Mouse (Mus musculus): Measurements from ENCODE around the gene Sema4d.

The Sema4d gene

DNA sequence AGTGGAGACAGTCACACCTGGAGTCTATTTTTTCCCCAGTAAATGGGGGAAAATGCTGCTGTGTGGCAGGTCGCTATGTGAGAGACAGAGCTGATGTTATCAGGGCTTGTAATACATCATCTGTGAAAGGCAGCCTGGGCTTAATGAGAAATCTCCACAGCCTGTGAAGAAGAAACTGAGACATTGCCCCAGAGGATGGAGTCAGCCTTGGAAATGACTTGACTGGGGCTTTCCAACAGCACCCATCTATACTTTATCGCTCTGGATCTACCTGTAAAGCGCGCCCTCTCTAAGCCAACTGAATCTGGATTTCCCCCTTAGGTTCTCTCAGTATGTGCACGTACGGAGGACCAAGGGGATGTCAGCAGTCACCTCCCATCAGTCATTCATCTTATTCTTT lies 21.1 kb upstream of the Sema4d start:
- DNase-seq (ENCODE audit: low spot score), result no peak

DNA sequence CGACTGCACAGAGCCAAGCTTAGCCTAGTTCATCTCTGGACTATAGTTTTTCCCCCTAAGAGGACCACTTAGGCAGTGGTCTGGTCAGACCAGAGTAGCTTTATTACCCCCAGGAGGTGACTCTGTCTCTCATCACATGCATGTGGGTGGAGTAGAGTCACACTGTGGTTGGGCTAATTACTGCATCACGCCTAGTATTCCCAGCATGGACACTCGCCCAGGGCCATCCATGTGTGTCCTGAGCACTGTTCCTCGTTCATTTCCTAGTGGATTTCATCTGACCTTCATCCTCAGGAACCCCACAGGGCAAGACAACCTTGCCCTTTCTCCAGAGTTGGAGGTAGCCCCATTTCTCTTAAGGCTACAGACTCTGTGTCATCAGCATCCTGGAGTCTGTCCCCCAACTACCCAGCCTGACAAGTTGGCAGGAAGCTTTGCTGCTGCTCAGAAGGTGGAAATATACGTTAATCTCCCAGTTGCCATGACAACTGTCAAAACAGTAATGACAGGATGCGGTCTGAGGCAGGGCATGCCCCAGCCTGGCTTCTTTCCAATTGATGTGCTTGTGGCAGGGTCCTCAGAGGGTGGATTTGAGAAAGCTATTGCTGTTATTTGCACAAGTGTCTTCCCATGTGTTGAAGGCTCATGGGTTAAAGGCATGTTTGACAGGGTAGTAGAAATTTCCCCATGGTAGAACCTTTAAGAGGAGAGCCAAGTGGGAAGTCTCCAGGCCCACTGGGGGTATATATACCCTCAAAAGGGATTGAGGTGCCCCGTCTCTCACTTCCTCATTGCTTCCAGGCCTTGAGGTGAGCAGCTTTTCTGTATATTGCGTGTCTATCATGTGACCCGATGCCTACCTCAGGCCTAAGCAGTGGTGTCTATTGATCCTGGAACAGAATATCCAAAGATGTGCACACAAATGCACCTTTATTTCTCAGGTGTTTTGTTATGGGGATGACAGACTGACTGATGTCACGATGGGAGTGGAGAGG lies 20.4 kb upstream of the Sema4d start:
- no peak for DNase-seq (ENCODE audit: low spot score)

DNA sequence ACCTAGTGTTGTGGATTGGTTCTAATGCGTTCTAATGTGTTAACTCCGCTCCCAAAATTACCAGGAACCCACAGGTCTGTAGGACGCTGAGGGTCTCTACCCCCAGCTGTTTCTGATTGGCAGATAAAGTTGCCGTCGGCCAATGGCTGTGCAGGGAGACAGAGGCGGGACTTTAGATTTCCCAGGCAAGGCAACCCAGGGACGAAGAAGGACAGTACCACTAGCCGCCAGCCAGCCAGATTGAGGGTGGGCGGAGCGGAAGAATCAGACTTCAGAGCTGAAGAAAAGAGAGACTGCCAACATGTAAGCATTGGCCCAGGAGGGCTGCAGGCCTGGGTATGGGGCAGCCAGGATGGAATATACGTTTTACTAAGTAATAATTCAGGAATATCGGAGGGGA lies 14.6 kb upstream of the Sema4d start:
- no peak for DNase-seq (ENCODE audit: low spot score)

DNA sequence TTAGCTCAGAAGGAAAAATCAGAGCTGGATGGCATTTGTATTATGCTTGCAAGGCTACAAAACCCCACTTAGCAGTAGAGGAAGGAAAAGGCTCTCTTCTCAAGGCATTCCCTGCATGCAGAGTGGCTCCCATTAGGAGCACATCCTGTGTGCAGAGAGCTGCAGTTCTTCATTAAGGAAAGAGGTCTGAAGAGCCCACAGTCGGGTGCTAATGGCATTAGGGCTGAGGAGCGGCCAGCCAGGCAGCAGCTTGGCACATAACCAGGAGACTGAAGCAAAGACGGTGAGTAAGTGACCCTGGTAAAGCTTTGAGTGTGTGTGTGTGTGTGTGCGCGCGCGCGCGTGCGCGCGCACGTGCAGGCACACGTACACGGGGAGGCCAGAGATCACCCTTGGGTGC lies 12.7 kb upstream of the Sema4d start:
- no peak for DNase-seq (ENCODE audit: low spot score)

DNA sequence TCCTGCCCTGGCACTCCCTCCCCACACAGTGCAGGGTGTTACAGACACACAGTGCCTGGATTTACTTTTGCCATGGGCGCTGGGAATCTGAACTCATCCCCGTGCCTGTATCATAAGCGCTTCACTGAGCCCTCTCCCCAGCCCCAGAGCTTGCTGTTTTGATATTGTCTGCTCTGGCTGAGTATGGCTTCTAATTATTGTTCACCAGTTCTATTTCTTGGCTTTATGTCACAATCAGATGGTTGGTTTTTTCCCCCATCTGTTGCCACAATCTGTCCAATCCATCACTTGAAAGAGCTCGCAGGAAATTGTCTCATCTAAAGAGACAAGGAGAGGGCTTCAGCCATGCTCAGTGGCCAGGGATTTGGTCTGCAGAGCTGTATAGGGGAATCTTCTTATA lies 12.1 kb upstream of the Sema4d start:
- DNase-seq (ENCODE audit: low spot score), result no peak

DNA sequence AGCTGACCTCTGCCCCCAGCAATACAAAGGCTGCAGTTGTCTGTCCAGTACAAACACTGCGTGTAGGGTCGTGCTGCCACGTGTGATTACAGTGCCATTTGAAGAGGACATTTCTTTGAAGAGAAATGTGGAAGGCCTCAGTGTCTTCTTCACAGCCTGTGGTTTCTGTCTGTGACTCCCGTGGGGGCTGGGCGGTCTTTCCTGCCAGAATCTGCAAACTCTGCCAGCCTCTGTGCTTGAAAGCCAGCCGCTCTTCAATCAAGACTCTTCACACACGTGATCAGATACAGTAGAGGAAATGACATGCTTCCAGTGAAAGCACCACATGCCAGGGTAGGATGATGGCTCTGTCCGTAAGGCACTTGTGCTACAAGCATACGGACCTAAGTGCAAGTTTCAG lies 7.4 kb upstream of the Sema4d start:
- no peak for DNase-seq (ENCODE audit: low spot score)

DNA sequence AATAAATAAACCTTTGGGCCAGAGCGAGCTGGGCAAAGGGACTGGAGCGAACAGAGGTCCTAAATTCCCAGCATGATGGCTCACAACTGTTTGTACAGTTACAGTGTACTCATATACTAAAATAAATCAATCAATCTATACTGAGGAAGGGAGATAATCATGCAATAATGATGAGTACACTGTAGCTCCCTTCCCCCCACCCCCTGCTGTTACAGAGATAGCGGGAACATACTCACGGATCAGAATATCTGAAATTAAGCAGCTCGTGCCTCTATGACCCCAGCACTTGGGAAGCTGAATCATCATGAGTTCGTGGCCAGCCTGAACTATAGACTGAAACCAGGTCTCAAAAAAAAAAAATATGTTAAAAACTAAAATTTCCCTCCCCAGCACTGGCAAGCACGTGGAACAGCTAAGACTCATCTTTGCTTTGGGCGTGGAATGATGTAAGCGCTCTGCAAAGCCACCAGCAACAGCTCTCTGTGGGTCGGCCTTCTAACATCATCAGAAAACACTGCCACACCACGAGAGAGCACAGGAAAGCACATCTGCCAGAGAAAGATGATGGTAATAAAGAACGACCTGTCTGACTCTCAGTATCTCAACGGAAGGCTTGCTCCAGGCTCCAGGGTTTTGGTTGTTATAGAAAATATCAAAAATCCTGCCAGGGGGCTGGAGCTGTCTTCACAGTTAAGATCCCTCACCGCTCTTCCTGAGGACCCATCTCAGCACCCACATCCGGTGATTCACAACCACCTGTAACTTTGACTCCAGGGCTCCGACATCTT lies 6.4 kb upstream of the Sema4d start:
- DNase-seq (ENCODE audit: low spot score), result no peak

DNA sequence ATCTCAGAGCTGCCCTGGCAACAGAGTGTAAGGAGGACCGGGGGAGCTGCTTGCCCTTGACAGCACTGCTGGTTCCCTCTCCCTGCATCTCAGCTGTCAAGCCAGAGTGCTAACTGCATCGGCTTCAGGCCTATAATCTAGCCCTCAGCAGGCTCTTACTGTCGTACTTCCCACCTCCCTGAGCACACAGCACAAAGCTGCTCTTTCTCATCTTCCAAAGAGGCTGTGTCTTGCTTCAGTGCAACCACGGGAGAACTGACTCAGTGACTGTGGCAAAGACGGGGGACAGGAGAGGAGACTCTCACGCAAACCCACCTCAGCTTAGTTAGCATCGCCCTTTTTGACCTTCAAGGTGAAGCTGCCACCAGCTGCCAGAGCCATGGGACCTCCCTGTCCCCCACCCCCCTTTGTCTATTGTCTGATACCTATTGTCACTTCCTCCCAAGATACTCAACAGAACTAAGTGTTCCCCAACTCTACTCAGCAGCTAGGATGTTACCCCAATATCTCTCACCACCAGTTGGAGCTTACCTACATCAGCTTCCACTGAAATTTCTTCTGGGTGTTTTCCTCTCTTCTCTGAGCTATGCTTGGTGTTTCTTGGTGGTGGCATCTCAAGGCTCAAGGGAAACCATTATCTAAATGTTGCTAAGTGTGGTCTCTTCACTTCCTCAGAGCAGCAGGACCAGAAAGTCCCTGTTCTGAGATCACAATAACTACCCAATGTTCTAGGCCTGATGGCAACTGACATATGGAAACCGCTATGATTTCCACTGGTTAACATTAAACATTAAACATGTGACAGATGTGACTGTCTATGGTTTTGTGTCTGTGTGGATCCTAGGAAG lies 4.6 kb upstream of the Sema4d start:
- DNase-seq (ENCODE audit: low spot score), result no peak

DNA sequence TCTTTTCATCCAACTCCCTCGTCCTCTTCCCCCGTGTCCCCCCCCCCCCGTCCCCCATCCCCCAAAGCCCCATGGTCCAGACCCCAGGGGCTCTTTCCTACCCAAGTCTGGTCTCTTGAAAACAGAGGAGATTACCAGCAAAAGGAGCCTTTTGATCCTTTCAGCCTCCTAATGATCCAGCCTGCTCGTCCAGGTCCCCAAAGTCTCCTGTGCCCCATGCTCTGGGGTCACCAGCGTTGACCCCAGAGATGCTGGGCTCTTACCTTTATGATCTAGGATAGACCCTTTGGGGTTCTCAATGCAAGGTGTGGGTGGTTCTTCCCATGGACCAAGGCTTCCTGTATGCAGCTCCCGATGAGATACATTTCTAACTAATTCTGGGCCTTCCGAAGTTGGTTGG lies 401 bp upstream of the Sema4d start:
- no peak for DNase-seq (ENCODE audit: low spot score)

DNA sequence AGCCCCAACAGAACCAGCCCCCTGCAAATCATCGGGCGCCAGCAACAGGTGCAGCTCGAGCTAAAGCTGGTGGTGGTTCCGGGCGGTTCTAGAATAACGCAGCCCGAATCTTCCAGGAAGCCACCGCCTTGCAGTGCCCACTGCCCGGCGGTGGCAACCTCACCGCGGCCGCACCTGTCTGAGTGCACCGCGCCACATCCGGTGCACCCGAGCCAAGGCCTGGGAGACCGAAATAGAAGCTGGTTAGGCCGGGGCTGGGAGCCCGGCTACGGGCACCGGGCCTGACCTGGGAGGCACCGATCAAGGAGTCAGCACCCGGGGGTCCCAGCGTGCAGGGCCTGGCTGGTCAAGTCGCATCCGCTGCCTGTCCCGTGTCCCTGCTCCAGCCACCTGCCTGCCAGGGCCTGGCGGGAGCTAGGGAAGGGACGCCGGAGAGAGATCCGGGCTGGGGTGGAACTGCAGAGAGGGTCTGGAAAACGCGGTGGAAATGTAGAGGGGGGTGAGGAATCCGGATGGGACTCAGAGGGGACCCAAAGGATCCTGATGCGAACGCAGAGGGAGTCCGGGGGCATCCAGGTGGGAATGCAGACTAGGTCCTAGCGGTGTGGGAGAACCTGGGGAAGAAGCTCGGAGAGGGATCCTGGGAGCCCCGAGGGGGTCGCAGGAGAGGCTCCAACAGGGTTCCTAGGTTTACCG lies 670 bp downstream of the Sema4d start:
- DNase-seq (ENCODE audit: low spot score), result no peak

DNA sequence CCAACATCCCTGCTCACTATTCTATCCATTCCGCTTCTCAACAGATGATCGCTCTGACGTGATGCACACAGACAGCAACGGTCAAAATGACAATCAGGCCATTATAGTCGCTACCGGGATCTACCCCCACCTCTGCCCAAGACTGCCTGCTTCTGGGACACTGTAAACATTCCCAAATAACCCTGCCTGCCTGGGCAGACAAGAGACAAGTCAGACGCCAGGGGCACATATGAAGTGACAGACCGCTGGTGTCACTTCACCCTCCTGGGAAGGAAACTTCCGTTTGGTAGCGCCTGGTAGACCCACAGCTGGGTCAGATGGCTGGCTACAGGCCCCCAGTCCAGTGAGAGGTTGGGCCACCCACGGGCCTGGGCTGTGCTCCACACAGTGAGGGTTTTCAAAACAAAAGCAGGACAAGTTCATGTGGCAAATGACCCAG lies 1.4 kb downstream of the Sema4d start:
- DNase-seq (ENCODE audit: low spot score), result no peak

DNA sequence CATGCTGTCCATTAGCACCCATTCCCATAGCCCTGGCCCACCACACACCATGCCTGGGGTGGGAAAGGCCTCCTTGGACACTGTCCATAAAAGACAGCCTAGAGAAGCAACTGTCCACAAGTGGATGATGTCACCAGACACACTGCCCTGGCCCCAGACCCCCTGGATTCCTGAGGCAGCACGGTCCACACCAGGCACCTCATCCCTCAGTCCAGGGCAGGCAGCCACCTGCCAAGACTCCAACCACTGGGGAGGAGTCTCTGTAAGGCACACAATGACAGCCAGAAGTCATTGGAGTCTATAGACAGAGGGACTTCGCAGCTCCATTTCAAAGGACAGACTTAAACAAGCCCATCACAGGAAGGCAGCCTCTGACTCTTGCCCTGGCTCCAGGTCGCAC lies 1.9 kb downstream of the Sema4d start:
- DNase-seq (ENCODE audit: low spot score), result no peak

DNA sequence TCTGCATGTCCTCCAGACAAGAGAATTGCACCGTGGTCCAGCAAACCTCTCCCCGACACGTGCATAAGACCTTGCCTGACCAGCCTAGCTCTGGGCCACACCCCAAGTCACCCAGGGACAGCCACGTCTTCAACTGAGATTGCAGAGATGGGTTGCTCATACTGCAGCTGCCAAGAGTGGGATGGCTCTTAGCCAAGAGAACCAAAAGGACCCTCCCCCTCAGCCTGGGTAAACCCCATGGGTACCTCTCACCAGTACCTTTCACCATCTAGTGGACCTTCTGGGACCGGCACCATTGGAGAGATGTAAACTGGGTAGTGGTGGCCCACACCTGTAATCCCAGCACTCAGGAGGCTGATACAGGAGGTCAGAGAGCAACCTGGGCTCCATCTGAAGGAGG lies 2.8 kb downstream of the Sema4d start:
- no peak for DNase-seq (ENCODE audit: low spot score)

DNA sequence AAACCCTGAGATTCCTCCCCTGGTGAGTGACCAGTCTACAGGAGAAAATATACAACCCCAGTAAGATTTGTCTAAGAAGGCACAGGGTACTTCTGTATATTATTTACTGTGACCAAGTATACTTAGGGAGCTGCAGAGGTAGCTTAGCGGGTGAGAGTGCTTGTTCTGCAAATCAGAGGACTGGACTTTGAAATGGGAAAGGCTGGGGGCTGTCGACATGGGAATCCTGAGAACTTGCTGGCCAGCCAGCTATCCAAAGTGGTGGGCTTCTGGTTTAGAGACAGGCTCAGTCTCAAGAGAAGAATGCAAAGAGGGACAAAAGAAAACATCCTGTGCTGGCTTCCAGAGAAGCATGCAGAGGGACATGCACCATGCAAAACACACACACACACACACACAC lies 5.7 kb downstream of the Sema4d start:
- no peak for DNase-seq (ENCODE audit: low spot score)

DNA sequence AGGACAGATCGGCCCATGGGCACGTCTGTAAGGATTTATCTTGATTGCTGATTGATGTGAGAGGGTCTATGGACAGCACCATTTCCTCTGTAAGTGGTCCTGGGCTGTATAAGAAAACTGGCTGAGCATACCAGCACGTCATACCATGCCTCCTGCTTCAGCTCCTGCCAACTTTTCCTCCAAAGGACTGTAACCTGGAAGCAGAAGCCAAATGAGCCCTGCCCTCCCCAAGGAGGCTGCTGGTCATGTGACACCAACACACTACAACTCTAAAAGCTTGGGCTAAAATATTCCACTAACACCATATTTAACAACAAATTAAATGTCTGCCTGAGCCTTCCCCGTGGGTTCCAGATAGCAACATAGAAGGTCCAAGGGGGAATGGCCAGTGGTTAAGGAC lies 6.9 kb downstream of the Sema4d start:
- no peak for DNase-seq (ENCODE audit: low spot score)

DNA sequence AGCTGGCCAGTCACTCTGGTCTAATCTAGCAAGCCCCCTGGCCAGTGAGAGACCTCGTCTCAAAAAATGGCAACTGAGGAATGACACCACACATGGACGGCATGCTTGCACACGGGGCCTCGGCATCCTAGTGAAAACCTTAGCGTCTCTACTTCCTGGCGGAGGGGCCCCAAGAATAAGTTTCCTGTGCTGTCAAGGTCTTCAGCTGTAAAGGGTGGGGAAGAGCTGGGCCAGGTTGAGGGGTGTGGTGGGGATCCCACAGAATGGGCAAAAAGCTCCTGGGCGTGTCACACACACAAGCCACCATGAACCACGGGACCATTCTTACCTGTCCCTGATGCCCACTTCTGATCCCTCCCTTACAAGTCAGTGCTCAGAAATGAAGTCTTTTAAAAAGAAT lies 9.1 kb downstream of the Sema4d start:
- DNase-seq (ENCODE audit: low spot score), result no peak

DNA sequence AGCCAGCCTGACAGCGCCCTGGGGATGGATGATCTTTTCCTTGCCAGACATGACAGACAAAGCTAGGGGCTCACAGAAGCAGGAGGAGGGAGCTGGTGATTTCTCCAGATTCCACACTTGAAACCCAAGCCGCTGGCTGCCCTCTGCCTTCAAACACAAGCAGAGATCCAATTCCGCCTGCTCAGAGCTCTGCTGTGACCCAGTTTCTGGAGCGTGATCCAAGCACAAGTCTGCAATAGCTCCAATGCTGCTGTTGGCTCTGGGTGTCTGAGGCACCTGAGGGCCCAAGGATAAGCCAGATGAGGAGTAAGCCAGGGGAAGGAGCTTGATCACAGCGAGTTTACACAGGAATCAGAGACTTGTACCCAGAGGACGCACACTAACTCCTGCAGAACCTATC lies 9.7 kb downstream of the Sema4d start:
- no peak for DNase-seq (ENCODE audit: low spot score)

DNA sequence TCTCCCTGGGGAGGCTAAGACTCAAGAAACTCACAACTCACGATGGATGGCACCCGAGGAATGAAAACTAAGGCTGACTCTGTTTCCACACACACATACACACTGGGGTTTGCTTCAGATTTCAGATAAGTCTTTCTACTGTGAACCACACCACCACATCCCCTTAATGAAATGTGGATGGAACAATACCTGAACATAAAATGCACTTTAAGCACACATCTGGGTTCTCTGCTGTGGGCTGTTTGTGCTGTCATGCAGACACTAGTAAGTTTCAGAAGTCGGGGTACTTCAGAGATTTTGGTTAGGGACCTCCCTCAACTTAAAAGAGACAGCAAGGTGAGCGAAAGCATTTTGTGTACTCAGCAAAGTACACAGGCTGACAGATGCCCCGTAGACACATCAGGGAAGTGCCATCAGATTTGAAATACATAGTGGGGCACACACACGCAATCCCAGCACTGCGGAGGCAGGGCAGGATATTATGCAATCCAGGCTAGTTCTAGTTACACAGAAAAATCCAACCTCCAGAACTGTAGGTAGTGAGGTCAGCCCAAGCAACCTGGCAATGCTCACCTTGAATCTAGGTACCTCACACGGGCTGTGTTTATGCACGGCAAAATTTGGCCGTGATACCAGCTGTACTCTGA lies 12.9 kb downstream of the Sema4d start:
- no peak for DNase-seq (ENCODE audit: low spot score)

DNA sequence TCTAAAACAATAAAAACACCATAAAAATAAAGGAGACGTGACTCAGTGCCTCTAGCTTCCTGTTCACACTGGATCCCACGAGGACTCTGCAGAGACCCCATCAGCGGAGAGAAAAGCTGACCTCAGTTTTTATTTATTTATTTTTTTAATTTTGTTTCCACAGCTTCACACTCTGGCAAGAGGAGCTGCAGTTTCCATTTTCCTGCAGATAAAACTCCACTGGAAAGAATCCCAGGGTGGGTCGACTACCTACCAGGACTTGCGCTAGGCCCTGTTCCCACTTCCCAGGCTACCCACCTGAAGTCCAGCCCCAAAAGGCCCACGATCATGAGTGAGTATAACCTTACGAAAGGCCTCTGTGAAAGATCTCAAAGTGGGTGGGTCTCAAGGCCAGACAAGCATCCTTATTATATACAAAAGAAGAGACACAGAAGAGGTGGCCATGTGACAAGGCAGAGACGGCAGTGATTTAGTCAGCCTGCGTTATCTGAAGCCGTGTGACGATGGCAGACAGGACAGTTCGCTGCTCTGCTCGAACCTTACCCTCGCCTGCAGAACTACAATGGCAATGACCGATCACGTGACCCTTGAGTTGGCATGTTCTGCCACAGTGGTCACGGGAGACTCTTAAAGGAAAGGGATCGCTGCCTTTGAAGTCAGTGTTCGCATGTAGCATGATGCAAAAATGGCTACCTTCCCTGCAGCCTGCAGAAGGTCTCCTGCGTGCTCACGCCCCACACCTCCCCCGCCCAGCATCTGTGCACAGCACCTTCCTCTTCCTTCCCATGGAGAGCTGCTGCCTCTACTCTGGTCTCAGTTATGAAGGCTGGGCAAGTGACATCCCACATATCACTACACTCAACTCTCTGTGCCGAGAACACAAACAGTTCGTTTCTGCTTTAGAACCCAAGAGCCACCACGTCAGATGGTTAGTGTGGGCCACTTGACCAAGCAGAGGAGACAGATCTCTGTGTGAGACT lies 14.3 kb downstream of the Sema4d start:
- no peak for DNase-seq (ENCODE audit: low spot score)

Measured in urinary bladder, postnatal 10 days (tissue).